Mouse (Mus musculus) cerebellum, adult 2 months (tissue): ENCODE data around the gene Map4k5.

Experiments used
- CTCF ChIP-seq: fragments of 200-500 bp; IDR thresholded peaks from 2 replicates; pipeline ENCODE4 v1.5.1; 2011; ENCODE audit warnings: low read depth, mild to moderate bottlenecking, control low read depth, low read length, moderate library complexity, borderline replicate concordance; ENCODE audit not compliant: insufficient read depth
- POLR2A ChIP-seq: fragments of 200-500 bp; IDR thresholded peaks from 2 replicates; pipeline ENCODE4 v1.6.1; 2011; ENCODE audit warnings: low read length, control low read depth, borderline replicate concordance; ENCODE audit not compliant: insufficient read depth

GRCm38 (mm10) chr12:69831239-69831910 lies 61.6 kb downstream of the Map4k5 start:
- TF ChIP-seq POLR2A = no peak
- TF ChIP-seq CTCF = no peak
